Mouse (Mus musculus): ENCODE data around the gene Enpp4. TPM values are rescaled to one million over a fixed set of nuclear protein-coding genes. Genes with fewer than 3 reads are reported as not detected.

Enpp4 gene
- polyA plus RNA-seq (2016; fragmentation: Nextera tagmentation; extraction: Ambion mirVana) = 4.8 and 5.1 TPM in 2 replicates

DNA sequence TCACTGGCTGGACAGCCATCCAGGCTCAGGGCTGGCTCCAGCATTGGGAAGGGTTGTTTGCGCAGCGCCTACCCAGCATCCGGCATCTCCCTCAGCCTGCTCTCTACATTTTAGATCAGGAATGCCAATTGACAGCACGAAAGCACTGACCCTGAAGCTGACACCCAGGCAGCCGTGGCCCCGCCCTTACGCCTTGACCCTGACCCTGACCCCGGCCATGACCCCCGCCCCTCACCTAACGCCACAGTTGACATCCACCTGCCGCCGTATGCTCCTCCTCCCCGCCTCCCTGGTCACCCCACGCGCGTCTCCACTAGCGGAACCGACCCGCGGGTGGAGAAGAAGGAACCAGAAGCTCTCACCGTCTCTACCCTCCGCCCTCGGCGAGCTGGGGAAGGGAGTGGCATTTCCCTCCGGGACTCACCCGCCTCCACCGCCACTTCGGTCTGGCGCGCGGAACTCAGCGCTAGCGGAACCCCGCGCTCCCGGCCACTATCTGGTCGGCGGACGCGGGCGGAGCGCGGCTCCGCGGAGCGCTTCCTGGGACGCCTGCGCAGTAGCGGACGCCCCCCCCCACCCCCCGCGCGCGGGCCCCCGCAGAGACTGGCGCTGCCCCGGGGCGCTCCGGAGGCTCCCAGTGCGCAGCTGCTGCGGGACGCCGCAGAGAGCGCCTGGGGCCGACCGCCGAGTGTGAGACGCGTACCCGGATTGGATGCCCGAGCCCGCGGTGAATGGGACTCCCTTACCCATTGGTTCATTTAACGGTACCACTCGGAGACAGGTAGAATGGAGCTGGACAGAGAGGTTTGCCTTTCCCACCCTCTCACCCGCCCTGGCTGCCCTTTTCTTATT, at the start of gene Enpp4:
TSS of gene Enpp4 (minus strand) at position 523 of the 852 bp plus-strand sequence.
- no peaks in the 10 kb centered on the region for H3K9me3 ChIP-seq (replicated peaks)
- peak within 1 kb of the TSS; percentile 76 for H3K4me3 ChIP-seq
- peak within 1 kb of the TSS; percentile 76 for H3K9ac ChIP-seq
- ATAC-seq = peak; percentile 97
- 1% methylated on average over 75 of the region's 76 CpGs for WGBS (ENCODE audit: insufficient replicate concordance)
- peak within 1 kb of the TSS; percentile 89 for H3K4me2 ChIP-seq
- peaks cover 6% of the 10 kb centered on the region; the same call in 1 of the 2 replicates for H3K36me3 ChIP-seq
- peaks cover 29% of the 10 kb centered on the region for H3K4me1 ChIP-seq
- H3K27ac ChIP-seq = peak within 1 kb of the TSS; percentile 78
- H3K27me3 ChIP-seq (replicated peaks) = no peaks in the 10 kb centered on the region

DNA sequence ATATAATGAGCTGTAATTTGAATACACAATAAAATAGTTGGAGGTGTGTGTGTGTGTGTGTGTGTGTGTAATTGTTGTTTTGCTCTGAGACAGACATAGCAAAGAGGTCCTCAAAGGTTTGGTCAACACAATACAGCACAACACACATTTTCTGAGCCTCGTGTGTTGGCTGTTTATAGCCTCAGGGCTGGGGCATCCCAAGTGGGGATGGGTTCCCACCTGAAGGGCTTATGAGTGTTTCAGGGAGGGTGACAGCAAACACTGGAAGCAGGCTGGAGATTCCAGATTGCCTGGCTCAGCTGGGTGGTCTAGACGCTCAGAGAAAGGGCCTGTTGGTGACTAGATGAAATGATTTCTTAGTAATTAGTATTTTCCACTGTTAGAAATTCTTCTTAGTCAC, 49.6 kb upstream of the Enpp4 start:
- Histone ChIP-seq H3K27ac (no peak overlapping the region), H3K4me3 (no peak overlapping the region), H3K4me2 (no peak overlapping the region), H3K27me3 (replicated peaks) (no peaks in the 10 kb centered on the region), H3K9ac (no peak overlapping the region), H3K36me3 (no peaks in the 10 kb centered on the region), H3K9me3 (replicated peaks) (no peaks in the 10 kb centered on the region), H3K4me1 (no peaks in the 10 kb centered on the region)
- 52% methylated on average over 2 of the region's 2 CpGs for WGBS (ENCODE audit: insufficient replicate concordance)
- no peak for ATAC-seq

DNA sequence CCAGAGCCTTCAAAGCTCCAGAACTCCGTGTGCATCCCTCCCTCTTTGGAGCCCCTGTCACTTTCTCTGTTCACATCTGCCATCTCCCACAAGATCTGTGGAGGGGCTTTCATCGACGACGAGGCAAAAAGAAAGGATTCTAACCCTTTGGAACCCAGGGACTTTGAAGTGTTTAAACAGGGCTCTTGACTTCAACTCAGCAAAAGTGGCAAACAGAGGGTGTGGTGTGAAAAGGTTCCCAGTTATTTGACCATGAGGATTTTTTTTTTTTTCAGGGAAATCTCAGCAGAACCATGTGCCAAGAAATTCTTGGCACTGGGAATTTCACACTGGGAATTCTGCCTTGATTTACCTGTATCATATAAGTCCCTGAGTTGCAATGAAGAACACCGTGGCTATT, 48.3 kb upstream of the Enpp4 start:
- Histone ChIP-seq H3K9me3 (replicated peaks) (no peaks in the 10 kb centered on the region), H3K27me3 (replicated peaks) (no peaks in the 10 kb centered on the region), H3K27ac (no peak overlapping the region), H3K9ac (no peak overlapping the region), H3K4me1 (no peaks in the 10 kb centered on the region), H3K36me3 (no peaks in the 10 kb centered on the region), H3K4me2 (no peak overlapping the region), H3K4me3 (no peak overlapping the region)
- no peak for ATAC-seq
- WGBS (ENCODE audit: insufficient replicate concordance) = 45% methylated on average over 5 of the region's 5 CpGs

DNA sequence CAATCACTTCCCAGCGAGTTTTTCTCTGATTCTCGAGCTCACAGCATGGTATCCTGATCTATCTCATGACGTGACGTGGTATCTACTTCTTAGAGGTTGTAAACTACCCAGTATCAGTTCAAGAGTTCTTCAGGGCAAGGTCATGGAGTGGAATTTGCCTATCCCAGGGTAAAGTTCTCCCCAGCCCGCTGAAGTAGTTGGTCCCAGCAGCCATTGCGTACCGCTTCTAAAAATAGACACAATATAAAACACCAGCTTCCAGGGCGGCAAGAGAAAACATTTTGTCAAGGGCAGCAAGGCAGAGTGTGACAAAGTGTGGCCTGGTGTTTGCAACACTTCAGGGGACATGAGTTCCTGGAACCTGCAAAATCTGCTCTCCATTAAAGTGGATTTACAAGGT, 46.3 kb upstream of the Enpp4 start:
- ATAC-seq = no peak
- Histone ChIP-seq H3K4me3 (no peak overlapping the region), H3K36me3 (no peaks in the 10 kb centered on the region), H3K4me1 (no peaks in the 10 kb centered on the region), H3K9me3 (replicated peaks) (no peaks in the 10 kb centered on the region), H3K27ac (no peak overlapping the region), H3K4me2 (no peak overlapping the region), H3K9ac (no peak overlapping the region), H3K27me3 (replicated peaks) (no peaks in the 10 kb centered on the region)
- 61% methylated on average over 8 of the region's 8 CpGs for WGBS (ENCODE audit: insufficient replicate concordance)

DNA sequence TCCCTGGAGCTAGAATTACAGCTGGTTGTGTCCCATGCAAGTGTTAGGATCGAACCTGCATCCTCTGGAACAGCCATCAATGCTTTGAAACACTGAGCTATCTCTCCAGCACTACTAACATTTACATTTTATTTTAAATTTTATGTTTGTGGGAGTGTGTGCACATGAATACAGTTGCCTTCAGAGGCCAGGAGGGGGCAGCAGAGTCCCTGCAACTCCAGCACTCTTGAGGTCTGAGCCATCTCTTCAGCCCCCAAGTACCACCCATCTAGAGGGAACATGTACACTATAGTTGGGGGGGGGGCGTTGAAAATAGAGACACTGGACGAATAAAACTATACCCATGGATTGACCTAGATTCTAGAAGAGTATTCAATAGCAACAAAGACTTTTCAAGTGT, 45.5 kb upstream of the Enpp4 start:
- Histone ChIP-seq H3K4me1 (no peaks in the 10 kb centered on the region), H3K9ac (no peak overlapping the region), H3K4me3 (no peak overlapping the region), H3K27me3 (replicated peaks) (no peaks in the 10 kb centered on the region), H3K4me2 (no peak overlapping the region), H3K27ac (no peak overlapping the region), H3K36me3 (no peaks in the 10 kb centered on the region), H3K9me3 (replicated peaks) (no peaks in the 10 kb centered on the region)
- no peak for ATAC-seq
- 32% methylated on average over 3 of the region's 3 CpGs for WGBS (ENCODE audit: insufficient replicate concordance)

DNA sequence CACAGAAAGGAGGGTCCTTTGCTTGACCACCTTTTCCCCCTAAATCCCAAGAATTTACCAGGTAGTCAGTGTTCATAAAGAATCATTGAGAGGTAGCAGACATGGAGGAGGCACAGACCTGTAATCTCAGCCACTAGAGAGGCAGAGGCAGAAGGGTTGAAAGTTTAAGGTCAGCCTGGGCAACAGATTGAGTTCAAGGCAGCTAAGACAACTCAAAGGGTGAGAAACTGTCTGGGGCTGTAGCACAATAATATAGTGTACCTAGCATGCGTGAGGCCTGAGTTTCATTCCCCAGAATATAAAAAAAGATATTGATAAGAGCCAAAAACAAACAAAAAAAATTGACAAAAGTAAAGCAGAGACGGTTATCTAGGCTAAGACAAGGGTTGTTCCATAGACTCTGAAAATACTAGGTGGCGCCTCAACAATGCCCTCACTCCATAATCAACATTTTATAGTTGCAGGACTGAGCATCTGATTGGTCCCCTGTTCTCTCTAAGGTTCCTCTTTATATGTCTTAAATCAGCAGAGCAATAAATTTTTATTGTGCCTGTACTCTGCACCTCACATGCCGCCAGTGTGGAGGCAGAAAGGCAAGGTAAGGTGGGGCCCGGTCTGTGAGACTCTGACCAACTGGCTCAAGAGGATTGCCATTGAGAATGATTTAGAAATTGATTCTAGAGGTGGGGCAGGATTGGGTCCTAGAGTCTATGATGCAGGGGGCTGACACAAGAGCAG, 42.7 kb upstream of the Enpp4 start:
- Histone ChIP-seq H3K27me3 (replicated peaks) (no peaks in the 10 kb centered on the region), H3K4me3 (no peak overlapping the region), H3K9me3 (replicated peaks) (no peaks in the 10 kb centered on the region), H3K36me3 (no peaks in the 10 kb centered on the region), H3K4me1 (no peaks in the 10 kb centered on the region), H3K27ac (no peak overlapping the region), H3K9ac (no peak overlapping the region), H3K4me2 (no peak overlapping the region)
- WGBS (ENCODE audit: insufficient replicate concordance) = 71% methylated on average over 5 of the region's 5 CpGs
- no peak for ATAC-seq

DNA sequence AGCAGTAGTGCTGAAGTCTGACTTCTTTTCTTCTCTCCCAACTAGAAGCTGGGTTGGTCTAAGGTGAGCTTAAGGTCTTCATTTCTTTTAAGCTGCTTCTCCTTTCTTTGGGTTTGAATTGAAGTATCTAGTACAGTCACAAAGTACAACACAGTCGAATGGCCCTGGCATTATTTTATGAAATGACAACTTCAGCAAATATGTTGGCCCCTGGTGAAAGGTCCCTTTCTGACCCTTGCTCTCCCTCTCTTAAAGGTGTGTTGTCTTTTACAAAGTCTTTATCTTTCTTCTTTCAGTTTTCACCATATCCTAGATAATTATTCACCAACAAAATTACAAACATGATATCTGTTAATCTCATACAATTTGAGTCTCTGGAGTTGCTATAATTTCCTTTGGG, 40.2 kb upstream of the Enpp4 start:
- WGBS (ENCODE audit: insufficient replicate concordance) = 55% methylated on average over 1 of the region's 1 CpGs
- no peaks in the 10 kb centered on the region for H3K9me3 ChIP-seq (replicated peaks)
- H3K27ac ChIP-seq = no peak overlapping the region
- no peak for ATAC-seq
- no peak overlapping the region for H3K4me3 ChIP-seq
- H3K4me1 ChIP-seq = no peaks in the 10 kb centered on the region
- H3K9ac ChIP-seq = no peak overlapping the region
- no peaks in the 10 kb centered on the region for H3K27me3 ChIP-seq (replicated peaks)
- H3K36me3 ChIP-seq = no peaks in the 10 kb centered on the region
- H3K4me2 ChIP-seq = no peak overlapping the region

DNA sequence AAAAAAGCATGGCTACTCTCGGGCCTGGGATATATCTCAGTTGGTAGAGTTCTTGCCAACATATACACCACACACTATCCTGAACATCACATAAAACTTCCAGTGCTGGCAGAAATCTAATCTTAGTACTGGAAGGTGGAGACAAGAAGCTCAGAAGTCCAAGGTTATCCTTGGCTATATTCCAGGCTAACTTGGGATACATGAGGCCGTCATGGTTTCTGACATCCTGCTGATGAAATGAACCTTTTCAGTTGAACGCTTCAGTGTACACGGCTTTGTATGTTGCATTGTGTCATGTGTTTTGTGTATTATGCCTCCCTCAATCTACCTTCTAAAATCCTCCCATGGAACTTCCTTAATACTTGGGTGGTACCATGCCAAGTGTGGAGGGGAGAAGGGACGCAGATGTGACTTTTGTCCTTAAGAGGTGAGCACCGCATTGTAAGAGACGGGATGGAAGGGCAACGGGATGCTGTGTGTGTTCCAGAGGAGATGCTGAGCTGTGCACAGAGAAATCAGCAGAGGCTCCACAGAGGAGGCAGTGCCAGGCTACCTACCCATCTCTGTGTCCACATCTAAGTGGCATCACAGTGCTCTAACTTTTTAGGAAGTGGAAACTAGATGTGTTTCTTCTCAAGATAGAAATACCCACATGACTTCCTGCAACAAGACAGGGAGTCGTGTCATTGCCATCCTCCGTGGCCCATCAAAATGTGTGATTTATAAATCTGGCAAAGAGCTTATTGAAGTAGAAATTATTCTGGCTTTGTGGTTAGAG, 31.4 kb upstream of the Enpp4 start:
- Histone ChIP-seq H3K9ac (no peak overlapping the region), H3K27ac (no peak overlapping the region), H3K4me1 (no peaks in the 10 kb centered on the region), H3K36me3 (no peaks in the 10 kb centered on the region), H3K4me3 (no peak overlapping the region), H3K4me2 (no peak overlapping the region), H3K27me3 (replicated peaks) (peaks cover 27% of the 10 kb centered on the region), H3K9me3 (replicated peaks) (no peaks in the 10 kb centered on the region)
- 71% methylated on average over 10 of the region's 10 CpGs for WGBS (ENCODE audit: insufficient replicate concordance)
- no peak for ATAC-seq

DNA sequence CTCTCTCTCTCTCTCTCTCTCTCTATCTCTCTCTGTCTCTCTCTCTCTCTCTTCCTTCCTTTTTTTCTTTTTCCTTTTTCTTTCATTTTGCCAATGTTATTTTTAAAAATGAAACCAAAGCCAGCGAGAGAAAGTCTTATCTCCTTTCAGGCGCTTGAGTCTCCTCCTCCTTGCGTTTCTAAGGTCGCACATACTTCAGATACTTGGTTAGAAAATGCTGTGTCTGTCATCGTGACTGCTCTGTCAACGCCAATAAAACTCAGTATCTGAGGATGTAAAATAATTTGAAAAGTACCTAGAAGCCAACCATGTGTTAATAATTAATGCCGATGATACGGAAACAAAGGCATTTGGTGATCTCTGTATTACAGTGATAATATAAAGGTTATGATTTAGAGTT, 30.4 kb upstream of the Enpp4 start:
- peak overlapping the region; percentile 35; the same call in 1 of the 2 replicates for H3K4me3 ChIP-seq
- ATAC-seq = no peak
- H3K4me1 ChIP-seq = no peaks in the 10 kb centered on the region
- no peak overlapping the region for H3K9ac ChIP-seq
- H3K4me2 ChIP-seq = peak overlapping the region; percentile 38
- no peaks in the 10 kb centered on the region for H3K36me3 ChIP-seq
- no peak overlapping the region for H3K27ac ChIP-seq
- no peaks in the 10 kb centered on the region for H3K9me3 ChIP-seq (replicated peaks)
- 36% methylated on average over 8 of the region's 8 CpGs for WGBS (ENCODE audit: insufficient replicate concordance)
- H3K27me3 ChIP-seq (replicated peaks) = peaks cover 27% of the 10 kb centered on the region

DNA sequence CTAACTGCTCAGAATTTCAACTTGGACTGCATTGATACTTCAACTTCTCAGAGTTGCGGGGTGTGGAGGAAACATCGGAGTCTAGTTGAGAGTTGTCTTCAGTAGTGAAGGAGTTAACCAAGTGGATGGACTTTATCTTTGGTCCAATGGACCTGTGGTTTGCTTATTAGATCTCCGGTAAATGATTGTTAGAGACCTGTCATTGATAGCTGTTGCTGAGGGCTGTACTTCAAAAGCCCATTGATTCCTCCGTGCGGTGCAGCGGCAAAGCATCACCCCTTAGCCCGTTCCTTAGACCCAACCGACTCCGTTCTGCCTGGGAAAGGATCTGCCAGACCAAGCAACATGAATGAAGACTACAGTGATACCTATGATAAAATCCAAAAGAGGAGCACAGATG, 28.9 kb upstream of the Enpp4 start:
- peak; percentile 40; the same call in 1 of the 2 replicates for ATAC-seq

DNA sequence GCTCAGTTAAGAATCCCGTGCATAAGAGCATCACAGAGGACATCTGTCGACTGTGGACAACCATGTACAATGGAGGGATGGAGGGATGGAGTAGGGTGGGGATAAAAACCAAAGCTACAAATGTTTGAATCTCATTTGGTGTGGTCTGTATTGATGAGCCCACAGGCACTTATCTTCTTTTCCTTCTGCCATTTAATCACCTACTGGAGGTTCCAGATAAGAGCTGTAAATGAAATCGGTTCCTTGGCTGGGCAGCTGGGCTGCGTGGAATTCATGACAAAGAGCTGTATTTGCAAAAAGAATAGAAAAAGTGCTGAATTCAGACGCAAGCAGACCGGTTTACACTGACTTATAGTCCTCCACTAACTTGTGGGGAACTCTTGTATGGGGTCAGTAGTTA, 28.5 kb upstream of the Enpp4 start:
- Histone ChIP-seq H3K4me2 (no peak overlapping the region; the same call in 1 of the 2 replicates), H3K36me3 (no peaks in the 10 kb centered on the region), H3K27me3 (replicated peaks) (peaks cover 27% of the 10 kb centered on the region), H3K4me3 (no peak overlapping the region), H3K9me3 (replicated peaks) (no peaks in the 10 kb centered on the region), H3K27ac (no peak overlapping the region), H3K9ac (no peak overlapping the region), H3K4me1 (no peaks in the 10 kb centered on the region)
- no peak for ATAC-seq
- 16% methylated on average over 6 of the region's 6 CpGs for WGBS (ENCODE audit: insufficient replicate concordance)

More for the DNA sequence above, 28.9 kb upstream of the Enpp4 start:
- H3K9ac ChIP-seq = no peak overlapping the region
- peaks cover 27% of the 10 kb centered on the region for H3K27me3 ChIP-seq (replicated peaks)
- H3K9me3 ChIP-seq (replicated peaks) = no peaks in the 10 kb centered on the region
- H3K4me2 ChIP-seq = peak overlapping the region; percentile 38
- H3K4me1 ChIP-seq = no peaks in the 10 kb centered on the region
- WGBS (ENCODE audit: insufficient replicate concordance) = 29% methylated on average over 9 of the region's 9 CpGs
- H3K27ac ChIP-seq = no peak overlapping the region
- H3K4me3 ChIP-seq = peak overlapping the region; percentile 35
- H3K36me3 ChIP-seq = no peaks in the 10 kb centered on the region

Measured in liver, embryonic 12.5 days (tissue).